In genomic region chr4:120071842-120072507, GRCm38 (mm10) we compare ENCODE assay signal across 19 mouse cellular contexts. TPM values are rescaled to one million over a fixed set of nuclear protein-coding genes. Genes with fewer than 3 reads are reported as not detected.
DNase-seq lines count a peak whose midpoint lies in the region; ATAC-seq and TF ChIP-seq lines count a peak whose summit lies in the region.
"Had no signal": no experiment of that assay in that cellular context is flagged by ENCODE, and none has a peak within 500 bp of the region (broad histone marks: within the 10 kb centered on the region; RNA-seq: fewer than 3 reads in every experiment).

No protein-coding gene starts in this region.

- no peak overlapping the region for H3K4me3 ChIP-seq in liver, adult 2 months (ENCODE audit: insufficient read depth, low read depth, low read length)
- H3K4me3 ChIP-seq in liver, embryonic 12.5 days, result no peak overlapping the region
- no peak overlapping the region for H3K4me3 ChIP-seq in stomach, embryonic 15.5 days (replicated peaks)
- H3K4me3 ChIP-seq in forebrain, embryonic 13.5 days, result no peak overlapping the region
- no peak overlapping the region for H3K4me3 ChIP-seq in forebrain, embryonic 15.5 days
- H3K4me3 ChIP-seq: heart, embryonic 10.5 days had no signal

- H3K9me3 ChIP-seq in liver, embryonic 12.5 days (replicated peaks), result no peaks in the 10 kb centered on the region
- H3K9me3 ChIP-seq in stomach, embryonic 15.5 days, result no peaks in the 10 kb centered on the region
- no peaks in the 10 kb centered on the region for H3K9me3 ChIP-seq in forebrain, embryonic 13.5 days (replicated peaks)
- no peaks in the 10 kb centered on the region for H3K9me3 ChIP-seq in forebrain, embryonic 15.5 days
- H3K9me3 ChIP-seq: heart, embryonic 10.5 days had no signal

- H3K79me2 ChIP-seq in liver, adult 2 months (ENCODE audit: control insufficient read depth, insufficient read depth, low read length), result no peaks in the 10 kb centered on the region

- H3K27me3 ChIP-seq in liver, adult 2 months (ENCODE audit: control insufficient read depth, insufficient read depth, low read length), result no peaks in the 10 kb centered on the region
- H3K27me3 ChIP-seq in liver, embryonic 12.5 days (replicated peaks), result no peaks in the 10 kb centered on the region
- no peaks in the 10 kb centered on the region for H3K27me3 ChIP-seq in stomach, embryonic 15.5 days (replicated peaks)
- H3K27me3 ChIP-seq in forebrain, embryonic 13.5 days, result no peaks in the 10 kb centered on the region
- H3K27me3 ChIP-seq in forebrain, embryonic 15.5 days, result no peaks in the 10 kb centered on the region

- 23% methylated on average over 15 of the region's 15 CpGs for WGBS in liver, adult 2 months
- WGBS in liver, embryonic 12.5 days (ENCODE audit: insufficient replicate concordance), result 58% methylated on average over 15 of the region's 15 CpGs
- WGBS in stomach, embryonic 15.5 days, result 41% methylated on average over 15 of the region's 15 CpGs
- WGBS in forebrain, embryonic 13.5 days, result 61% methylated on average over 15 of the region's 15 CpGs
- 54% methylated on average over 15 of the region's 15 CpGs for WGBS in forebrain, embryonic 15.5 days

- DNase-seq in adrenal gland, postnatal 10 days, result peak; percentile 34
- no peak for DNase-seq in adrenal gland, postnatal 25 days
- DNase-seq in liver, adult 2 months (ENCODE audit: extremely low read depth, low read depth, low spot score), result peak; percentile 94
- DNase-seq in lung, adult 18-20 months, result peak; percentile 31 to 50
- DNase-seq: kidney, postnatal 14 days; spleen, adult 18-20 months; thymus, postnatal 25 days had no signal

- H3K9ac ChIP-seq in liver, adult 2 months (ENCODE audit: low read depth, low read length), result no peak overlapping the region
- H3K9ac ChIP-seq in liver, embryonic 12.5 days, result no peak overlapping the region
- no peak overlapping the region for H3K9ac ChIP-seq in stomach, embryonic 15.5 days
- no peak overlapping the region for H3K9ac ChIP-seq in forebrain, embryonic 13.5 days
- H3K9ac ChIP-seq in forebrain, embryonic 15.5 days (replicated peaks), result no peak overlapping the region

- ATAC-seq in liver, embryonic 12.5 days, result no peak
- peak; percentile 73; the same call in 1 of the 2 replicates for ATAC-seq in stomach, embryonic 15.5 days (ENCODE audit: insufficient read depth, low FRiP score, low read depth)
- no peak for ATAC-seq in forebrain, embryonic 13.5 days
- no peak for ATAC-seq in forebrain, embryonic 15.5 days (replicated peaks)
- ATAC-seq: activated CD4-positive, CD25-positive, alpha-beta regulatory T cell, adult 4 months; hindbrain, embryonic 16.5 days had no signal

- peaks cover 40% of the 10 kb centered on the region for H3K4me1 ChIP-seq in liver, adult 2 months (ENCODE audit: control insufficient read depth, insufficient read depth, low read length)
- H3K4me1 ChIP-seq in liver, embryonic 12.5 days, result no peaks in the 10 kb centered on the region
- peaks cover 2% of the 10 kb centered on the region; the same call in 1 of the 2 replicates for H3K4me1 ChIP-seq in stomach, embryonic 15.5 days
- H3K4me1 ChIP-seq in forebrain, embryonic 13.5 days, result peaks cover 8% of the 10 kb centered on the region
- H3K4me1 ChIP-seq in forebrain, embryonic 15.5 days, result peaks cover 16% of the 10 kb centered on the region

- no peak for TF ChIP-seq CTCF in liver, adult 2 months (IDR thresholded peaks at IDR 0.05; ENCODE audit: low read depth, low read length)

- H3K27ac ChIP-seq in liver, adult 2 months (replicated peaks; ENCODE audit: insufficient read depth, low read depth, low read length), result peak overlapping the region; percentile 36
- no peak overlapping the region for H3K27ac ChIP-seq in liver, embryonic 12.5 days
- H3K27ac ChIP-seq in stomach, embryonic 15.5 days, result peak overlapping the region; percentile 37; the same call in 1 of the 2 replicates
- no peak overlapping the region for H3K27ac ChIP-seq in forebrain, embryonic 13.5 days
- no peak overlapping the region for H3K27ac ChIP-seq in forebrain, embryonic 15.5 days (replicated peaks)
- H3K27ac ChIP-seq: heart, embryonic 10.5 days; macrophage had no signal

- H3K36me3 ChIP-seq in liver, adult 2 months (ENCODE audit: control insufficient read depth, insufficient read depth, low read length), result no peaks in the 10 kb centered on the region
- H3K36me3 ChIP-seq in liver, embryonic 12.5 days, result no peaks in the 10 kb centered on the region
- no peaks in the 10 kb centered on the region for H3K36me3 ChIP-seq in stomach, embryonic 15.5 days
- H3K36me3 ChIP-seq in forebrain, embryonic 13.5 days (ENCODE audit: poor library complexity, severe bottlenecking), result no peaks in the 10 kb centered on the region
- no peaks in the 10 kb centered on the region for H3K36me3 ChIP-seq in forebrain, embryonic 15.5 days
- H3K36me3 ChIP-seq: G1E; heart, embryonic 10.5 days had no signal

- 0 out of 2 replicates have a peak, but pooled peaks have one; percentile 11 for TF ChIP-seq POLR2A in liver, adult 2 months (IDR thresholded peaks at IDR 0.05; ENCODE audit: extremely low read depth, insufficient read depth, low read length)

- H3K4me2 ChIP-seq in liver, embryonic 12.5 days, result no peak overlapping the region
- peak overlapping the region; percentile 20 for H3K4me2 ChIP-seq in stomach, embryonic 15.5 days
- H3K4me2 ChIP-seq in forebrain, embryonic 13.5 days, result no peak overlapping the region
- H3K4me2 ChIP-seq in forebrain, embryonic 15.5 days (replicated peaks), result no peak overlapping the region

RNA-seq across cellular contexts. Expression of gene AL607142.1, which starts 7.2 kb away (rescaled TPM):
- total RNA-seq in adrenal gland, postnatal 10 days (2021), result not detected
- total RNA-seq in adrenal gland, postnatal 25 days (2021), result not detected in 2 replicates
- total RNA-seq in liver, adult 2 months (2014; rRNA removed), result not detected in 2 replicates
- polyA plus RNA-seq in liver, adult 2 months (2012; rRNA removed), result not detected in 2 replicates
- not detected in 2 replicates for polyA plus RNA-seq in liver, embryonic 12.5 days (2016; fragmentation: Nextera tagmentation; extraction: Ambion mirVana)
- not detected in 2 replicates for polyA plus RNA-seq in stomach, embryonic 15.5 days (2015; fragmentation: Nextera tagmentation; extraction: Ambion mirVana)
- polyA plus RNA-seq in forebrain, embryonic 13.5 days (2015; fragmentation: Nextera tagmentation; extraction: Ambion mirVana), result not detected in 2 replicates
- not detected in 2 replicates for polyA plus RNA-seq in forebrain, embryonic 15.5 days (2015; fragmentation: Nextera tagmentation; extraction: Ambion mirVana)
- total RNA-seq: G1E; monocyte, adult 5-6 weeks had no signal
- polyA plus RNA-seq: activated CD4-positive, CD25-positive, alpha-beta regulatory T cell, adult 4 months; embryonic facial prominence, embryonic 11.5 days; G1E; heart, embryonic 10.5 days; hindbrain, embryonic 16.5 days; limb, embryonic 11.5 days; macrophage had no signal

Comparison
In these comparisons a context has a peak if more than half of its experiments do, and no peak if none do; other contexts are left out.
1. H3K27ac ChIP-seq: peak in liver, adult 2 months (single experiment) and stomach, embryonic 15.5 days (single experiment); none in liver, embryonic 12.5 days (single experiment), forebrain, embryonic 13.5 days (single experiment) and forebrain, embryonic 15.5 days (single experiment).